Mouse (Mus musculus) liver, embryonic 15.5 days (tissue): Measurements from ENCODE around the gene Gtf2h5. TPM values are rescaled to one million over a fixed set of nuclear protein-coding genes. Genes with fewer than 3 reads are reported as not detected.

Experiments
- microRNA-seq: library from miRNA; unstranded; fragments of <30 nt; microRNA quantifications from one replicate; pipeline ENCODE4, GENCODE M21; 2016
- polyA plus RNA-seq: library from polyadenylated mRNA; unstranded; fragments of >200 nt; fragmentation: Nextera tagmentation; extraction: Ambion mirVana; gene quantifications from 2 replicates; pipeline ENCODE4 v1.2.1, GENCODE M21; 2015

Gtf2h5 gene
- polyA plus RNA-seq, 1 experiment from 2014 or later = 73.0 TPM

Small RNA genes within 50 kb of the gene (microRNA-seq; reads per million reads assigned to microRNA genes)
- gene Gm22774 = not detected

Other genes with a start within 250 kb of the Gtf2h5 start
- gene Snx9, start 238.5 kb upstream of the Gtf2h5 start, polyA plus RNA-seq = 11.9 and 13.4 TPM in 2 replicates
- 2.4 and 2.6 TPM in 2 replicates for gene Synj2, start 138.5 kb upstream of the Gtf2h5 start, polyA plus RNA-seq
- gene Serac1, start within 50 bp of the Gtf2h5 start, polyA plus RNA-seq = 1.0 and 1.8 TPM in 2 replicates
- gene Tulp4, start 26.7 kb downstream of the Gtf2h5 start, polyA plus RNA-seq = 30.5 and 38.3 TPM in 2 replicates
- gene Tmem181a, start 177.1 kb downstream of the Gtf2h5 start, polyA plus RNA-seq = 2.5 and 2.9 TPM in 2 replicates
- 5.5 and 5.6 TPM in 2 replicates for gene Dynlt1a, start 237.7 kb downstream of the Gtf2h5 start, polyA plus RNA-seq